Mouse (Mus musculus): ENCODE data around the gene Vmn1r59. TPM values are rescaled to one million over a fixed set of nuclear protein-coding genes. Genes with fewer than 3 reads are reported as not detected.
"Not testable (repeated sequence)": the region's sequence is repeated elsewhere in the genome, so short reads cannot be mapped to it uniquely, and the experiment has no call there.

Vmn1r59 gene
- not detected in 2 replicates for polyA plus RNA-seq (2014; fragmentation: Nextera tagmentation; extraction: Ambion mirVana)

GRCm38 (mm10) chr7:5456674-5457073 is at the start of gene Vmn1r59:
Vmn1r59 (minus strand) TSS chr7:5456774.
- ATAC-seq (ENCODE audit: insufficient number of reproducible peaks, low FRiP score, low TSS enrichment, low read depth) (no peak), DNase-seq (ENCODE audit: low spot score) (no peak)
- Histone ChIP-seq H3K9me3 (ENCODE audit: control insufficient read depth, low read length) (no peaks in the 10 kb centered on the region; the same call in 1 of the 2 replicates), H3K4me1 (ENCODE audit: control insufficient read depth, insufficient read depth, low read length) (no peaks in the 10 kb centered on the region), H3K4me3 (ENCODE audit: low read depth, low read length) (no peak within 1 kb of the TSS), H3K36me3 (ENCODE audit: control insufficient read depth, insufficient read depth, low read length) (no peaks in the 10 kb centered on the region), H3K27ac (replicated peaks; ENCODE audit: low read depth, low read length) (no peak within 1 kb of the TSS), H3K4me2 (ENCODE audit: low read depth, severe bottlenecking) (no peak within 1 kb of the TSS), H3K27me3 (ENCODE audit: control insufficient read depth, insufficient read depth, low read length) (no peaks in the 10 kb centered on the region), H3K9ac (ENCODE audit: low read length) (no peak within 1 kb of the TSS)

GRCm38 (mm10) chr7:5493856-5494255 is 37.3 kb upstream of the Vmn1r59 start, which contains the start of gene Vmn2r28:
Vmn2r28 (minus strand) TSS chr7:5493956.
- H3K9ac ChIP-seq (ENCODE audit: low read length); H3K36me3 ChIP-seq (ENCODE audit: control insufficient read depth, insufficient read depth, low read length); H3K4me1 ChIP-seq (ENCODE audit: control insufficient read depth, insufficient read depth, low read length); H3K27me3 ChIP-seq (ENCODE audit: control insufficient read depth, insufficient read depth, low read length); H3K4me2 ChIP-seq (ENCODE audit: low read depth, severe bottlenecking); ATAC-seq (ENCODE audit: insufficient number of reproducible peaks, low FRiP score, low TSS enrichment, low read depth); H3K27ac ChIP-seq (replicated peaks; ENCODE audit: low read depth, low read length); H3K9me3 ChIP-seq (ENCODE audit: control insufficient read depth, low read length); DNase-seq (ENCODE audit: low spot score); H3K4me3 ChIP-seq (ENCODE audit: low read depth, low read length): not testable (repeated sequence)

- ATAC-seq (ENCODE audit: insufficient number of reproducible peaks, low FRiP score, low TSS enrichment, low read depth); H3K4me2 ChIP-seq (ENCODE audit: low read depth, severe bottlenecking); H3K4me3 ChIP-seq (ENCODE audit: low read depth, low read length); H3K27me3 ChIP-seq (ENCODE audit: control insufficient read depth, insufficient read depth, low read length); H3K36me3 ChIP-seq (ENCODE audit: control insufficient read depth, insufficient read depth, low read length); H3K27ac ChIP-seq (replicated peaks; ENCODE audit: low read depth, low read length); H3K4me1 ChIP-seq (ENCODE audit: control insufficient read depth, insufficient read depth, low read length); H3K9me3 ChIP-seq (ENCODE audit: control insufficient read depth, low read length); DNase-seq (ENCODE audit: low spot score); H3K9ac ChIP-seq (ENCODE audit: low read length): not testable (repeated sequence)
- WGBS = 78% methylated on average over 3 of the region's 3 CpGs
Measured at GRCm38 (mm10) chr7:5454011-5454410, 2.6 kb downstream of the Vmn1r59 start.

- H3K36me3 ChIP-seq (ENCODE audit: control insufficient read depth, insufficient read depth, low read length) = no peaks in the 10 kb centered on the region
- no peak overlapping the region for H3K4me3 ChIP-seq (ENCODE audit: low read depth, low read length)
- no peak overlapping the region for H3K4me2 ChIP-seq (ENCODE audit: low read depth, severe bottlenecking)
- H3K27ac ChIP-seq (replicated peaks; ENCODE audit: low read depth, low read length) = no peak overlapping the region
- no peak overlapping the region for H3K9ac ChIP-seq (ENCODE audit: low read length)
- no peaks in the 10 kb centered on the region for H3K9me3 ChIP-seq (ENCODE audit: control insufficient read depth, low read length)
- DNase-seq (ENCODE audit: low spot score) (no peak), ATAC-seq (ENCODE audit: insufficient number of reproducible peaks, low FRiP score, low TSS enrichment, low read depth) (no peak)
- H3K4me1 ChIP-seq (ENCODE audit: control insufficient read depth, insufficient read depth, low read length) = no peaks in the 10 kb centered on the region
- no peaks in the 10 kb centered on the region for H3K27me3 ChIP-seq (ENCODE audit: control insufficient read depth, insufficient read depth, low read length)
Measured at GRCm38 (mm10) chr7:5448627-5449026, 7.9 kb downstream of the Vmn1r59 start.

- H3K9ac ChIP-seq (ENCODE audit: low read length); H3K27me3 ChIP-seq (ENCODE audit: control insufficient read depth, insufficient read depth, low read length); H3K9me3 ChIP-seq (ENCODE audit: control insufficient read depth, low read length); H3K36me3 ChIP-seq (ENCODE audit: control insufficient read depth, insufficient read depth, low read length); H3K4me3 ChIP-seq (ENCODE audit: low read depth, low read length); H3K4me1 ChIP-seq (ENCODE audit: control insufficient read depth, insufficient read depth, low read length); ATAC-seq (ENCODE audit: insufficient number of reproducible peaks, low FRiP score, low TSS enrichment, low read depth); H3K27ac ChIP-seq (replicated peaks; ENCODE audit: low read depth, low read length); H3K4me2 ChIP-seq (ENCODE audit: low read depth, severe bottlenecking); DNase-seq (ENCODE audit: low spot score): not testable (repeated sequence)
Measured at GRCm38 (mm10) chr7:5413296-5413695, 43.3 kb downstream of the Vmn1r59 start, which contains the start of gene Vmn1r58. Vmn1r58 (minus strand) TSS chr7:5413396.

- WGBS = 39% methylated on average over 2 of the region's 2 CpGs
- no peak overlapping the region for H3K27ac ChIP-seq (replicated peaks; ENCODE audit: low read depth, low read length)
- no peak overlapping the region for H3K9ac ChIP-seq (ENCODE audit: low read length)
- no peak overlapping the region for H3K4me2 ChIP-seq (ENCODE audit: low read depth, severe bottlenecking)
- no peaks in the 10 kb centered on the region for H3K36me3 ChIP-seq (ENCODE audit: control insufficient read depth, insufficient read depth, low read length)
- DNase-seq (ENCODE audit: low spot score) (no peak), ATAC-seq (ENCODE audit: insufficient number of reproducible peaks, low FRiP score, low TSS enrichment, low read depth) (no peak)
- H3K27me3 ChIP-seq (ENCODE audit: control insufficient read depth, insufficient read depth, low read length) = no peaks in the 10 kb centered on the region
- H3K4me1 ChIP-seq (ENCODE audit: control insufficient read depth, insufficient read depth, low read length) = no peaks in the 10 kb centered on the region
- H3K4me3 ChIP-seq (ENCODE audit: low read depth, low read length) = no peak overlapping the region
- no peaks in the 10 kb centered on the region; the same call in 1 of the 2 replicates for H3K9me3 ChIP-seq (ENCODE audit: control insufficient read depth, low read length)
Measured at GRCm38 (mm10) chr7:5406201-5406600, 50.4 kb downstream of the Vmn1r59 start.

Other genes starting within 250 kb of the Vmn1r59 start
- not detected in 2 replicates for gene Vmn1r57, start 238.3 kb downstream of the Vmn1r59 start, polyA plus RNA-seq (2014; fragmentation: Nextera tagmentation; extraction: Ambion mirVana)
- gene Gm5065, start 106.2 kb downstream of the Vmn1r59 start, polyA plus RNA-seq (2014; fragmentation: Nextera tagmentation; extraction: Ambion mirVana) = not detected in 2 replicates
- not detected in 2 replicates for gene Nlrp2, start 105.7 kb downstream of the Vmn1r59 start, polyA plus RNA-seq (2014; fragmentation: Nextera tagmentation; extraction: Ambion mirVana)
- gene Vmn1r58, start 43.4 kb downstream of the Vmn1r59 start, polyA plus RNA-seq (2014; fragmentation: Nextera tagmentation; extraction: Ambion mirVana) = not detected in 2 replicates
- not detected in 2 replicates for gene Vmn2r28, start 37.2 kb upstream of the Vmn1r59 start, polyA plus RNA-seq (2014; fragmentation: Nextera tagmentation; extraction: Ambion mirVana)
- not detected in 2 replicates for gene Vmn1r60, start 90.5 kb upstream of the Vmn1r59 start, polyA plus RNA-seq (2014; fragmentation: Nextera tagmentation; extraction: Ambion mirVana)
- not detected in 2 replicates for gene Vmn1r61, start 156.5 kb upstream of the Vmn1r59 start, polyA plus RNA-seq (2014; fragmentation: Nextera tagmentation; extraction: Ambion mirVana)
- not detected in 2 replicates for gene Vmn1r62, start 216.9 kb upstream of the Vmn1r59 start, polyA plus RNA-seq (2014; fragmentation: Nextera tagmentation; extraction: Ambion mirVana)

Data from limb, embryonic 11.5 days (tissue).